Mouse (Mus musculus): ENCODE measurements around the gene Armc2. TPM values are rescaled to one million over a fixed set of nuclear protein-coding genes. Genes with fewer than 3 reads are reported as not detected.

The Armc2 gene
- total and polyA plus RNA-seq, 3 experiments, result 0.08 to 0.13 TPM; not detected in 1

- Histone ChIP-seq H3K9me3 (replicated peaks; ENCODE audit: insufficient read depth, low read length) (no peaks in the 10 kb centered on the region), H3K36me3 (ENCODE audit: control insufficient read depth in 1 of 2, insufficient read depth in 2 of 2, low read length in 2 of 2) (no peaks in the 10 kb centered on the region), H3K9ac (ENCODE audit: control insufficient read depth, low read depth, low read length, poor library complexity, severe bottlenecking) (no peak overlapping the region), H3K4me1 (ENCODE audit: control insufficient read depth in 1 of 2, insufficient read depth in 2 of 2, low read length in 2 of 2) (no peaks in the 10 kb centered on the region), H3K79me2 (ENCODE audit: control insufficient read depth, insufficient read depth, low read length, poor library complexity) (no peaks in the 10 kb centered on the region), H3K27me3 (ENCODE audit: control insufficient read depth in 1 of 2, insufficient read depth in 2 of 2, low read length in 2 of 2) (peaks cover 23 to 29% of the 10 kb centered on the region in 2 experiments), H3K4me3 (ENCODE audit: control insufficient read depth in 1 of 2, insufficient read depth in 1 of 2, low read depth in 2 of 2, low read length in 2 of 2) (no peak overlapping the region), H3K27ac (ENCODE audit: control insufficient read depth, low read depth, low read length) (no peak overlapping the region)
- no peak for TF ChIP-seq USF1 (IDR thresholded peaks at IDR 0.05; ENCODE audit: low read depth, low read length)
- TF ChIP-seq E2F4 (IDR thresholded peaks at IDR 0.05; ENCODE audit: borderline replicate concordance, low read depth, low read length), result no peak
- TF ChIP-seq JUND (IDR thresholded peaks at IDR 0.05; ENCODE audit: low read depth, low read length), result no peak
- TF ChIP-seq ELF1 (IDR thresholded peaks at IDR 0.05; ENCODE audit: low read depth, low read length), result no peak
- no peak for TF ChIP-seq POLR2AphosphoS5 (IDR thresholded peaks at IDR 0.05; ENCODE audit: borderline replicate concordance, low read depth, low read length)
- TF ChIP-seq SIN3A (IDR thresholded peaks at IDR 0.05; ENCODE audit: low read length), result no peak
- no peak for TF ChIP-seq ZC3H11A (IDR thresholded peaks at IDR 0.05; ENCODE audit: low read depth, low read length)
- TF ChIP-seq MXI1 (IDR thresholded peaks at IDR 0.05; ENCODE audit: low read depth, low read length), result no peak
- TF ChIP-seq GABPA (IDR thresholded peaks at IDR 0.05; ENCODE audit: low read depth, low read length), result no peak
- TF ChIP-seq KAT2A (conservative IDR thresholded peaks at IDR 0.05; ENCODE audit: low read depth, low read length), result no peak
- TF ChIP-seq RAD21 (IDR thresholded peaks at IDR 0.05; ENCODE audit: low read depth, low read length), result no peak
- no peak for TF ChIP-seq NELFE (IDR thresholded peaks at IDR 0.05; ENCODE audit: low read depth, low read length)
- no peak for TF ChIP-seq HCFC1 (IDR thresholded peaks at IDR 0.05; ENCODE audit: low read depth, low read length)
- DNase-seq (ENCODE audit: low read depth, low spot score), result no peak
These were observed 29.3 kb downstream of the Armc2 start for GRCm38 (mm10) chr10:41988930-41989329.

- Histone ChIP-seq H3K4me3 (ENCODE audit: control insufficient read depth in 1 of 2, insufficient read depth in 1 of 2, low read depth in 2 of 2, low read length in 2 of 2) (no peak overlapping the region), H3K36me3 (ENCODE audit: control insufficient read depth in 1 of 2, insufficient read depth in 2 of 2, low read length in 2 of 2) (no peaks in the 10 kb centered on the region), H3K9me3 (replicated peaks; ENCODE audit: insufficient read depth, low read length) (no peaks in the 10 kb centered on the region), H3K4me1 (ENCODE audit: control insufficient read depth in 1 of 2, insufficient read depth in 2 of 2, low read length in 2 of 2) (no peaks in the 10 kb centered on the region), H3K9ac (ENCODE audit: control insufficient read depth, low read depth, low read length, poor library complexity, severe bottlenecking) (no peak overlapping the region), H3K27me3 (ENCODE audit: control insufficient read depth in 1 of 2, insufficient read depth in 2 of 2, low read length in 2 of 2) (peaks cover 12 to 23% of the 10 kb centered on the region in 2 experiments), H3K27ac (ENCODE audit: control insufficient read depth, low read depth, low read length) (no peak overlapping the region), H3K79me2 (ENCODE audit: control insufficient read depth, insufficient read depth, low read length, poor library complexity) (no peaks in the 10 kb centered on the region)
- DNase-seq (ENCODE audit: low read depth, low spot score), result peak; percentile 8
- TF ChIP-seq MAZ (IDR thresholded peaks at IDR 0.05; ENCODE audit: low read depth, low read length) (no peak), TAL1 (IDR thresholded peaks at IDR 0.05; ENCODE audit: low read length) (no peak), HCFC1 (IDR thresholded peaks at IDR 0.05; ENCODE audit: low read depth, low read length) (no peak)
These were observed 32.1 kb downstream of the Armc2 start for GRCm38 (mm10) chr10:41986126-41986525.

GRCm38 (mm10) chr10:41984221-41984620, 34.0 kb downstream of the Armc2 start:
- Histone ChIP-seq H3K27ac (ENCODE audit: control insufficient read depth, low read depth, low read length) (no peak overlapping the region), H3K4me1 (ENCODE audit: control insufficient read depth in 1 of 2, insufficient read depth in 2 of 2, low read length in 2 of 2) (no peaks in the 10 kb centered on the region), H3K79me2 (ENCODE audit: control insufficient read depth, insufficient read depth, low read length, poor library complexity) (no peaks in the 10 kb centered on the region), H3K9me3 (replicated peaks; ENCODE audit: insufficient read depth, low read length) (no peaks in the 10 kb centered on the region), H3K4me3 (ENCODE audit: control insufficient read depth in 1 of 2, insufficient read depth in 1 of 2, low read depth in 2 of 2, low read length in 2 of 2) (no peak overlapping the region), H3K9ac (ENCODE audit: control insufficient read depth, low read depth, low read length, poor library complexity, severe bottlenecking) (no peak overlapping the region), H3K27me3 (ENCODE audit: control insufficient read depth in 1 of 2, insufficient read depth in 2 of 2, low read length in 2 of 2) (peaks cover 8 to 16% of the 10 kb centered on the region in 2 experiments), H3K36me3 (ENCODE audit: control insufficient read depth in 1 of 2, insufficient read depth in 2 of 2, low read length in 2 of 2) (no peaks in the 10 kb centered on the region)
- no peak for DNase-seq (ENCODE audit: low read depth, low spot score)
- TF ChIP-seq NELFE (IDR thresholded peaks at IDR 0.05; ENCODE audit: low read depth, low read length) (no peak), MAX (IDR thresholded peaks at IDR 0.05; ENCODE audit: low read length) (no peak), TCF12 (IDR thresholded peaks at IDR 0.05; ENCODE audit: low read depth, low read length) (no peak), JUND (IDR thresholded peaks at IDR 0.05; ENCODE audit: low read depth, low read length) (no peak), MYC (IDR thresholded peaks at IDR 0.05; ENCODE audit: low read depth, low read length) (no peak), ZNF384 (IDR thresholded peaks at IDR 0.05; ENCODE audit: low read depth, low read length) (no peak), CHD1 (IDR thresholded peaks at IDR 0.05; ENCODE audit: low read depth, low read length) (no peak), HCFC1 (IDR thresholded peaks at IDR 0.05; ENCODE audit: low read depth, low read length) (no peak), TAL1 (IDR thresholded peaks at IDR 0.05; ENCODE audit: low read length) (no peak), ZKSCAN1 (IDR thresholded peaks at IDR 0.05; ENCODE audit: low read depth, low read length) (no peak), GABPA (IDR thresholded peaks at IDR 0.05; ENCODE audit: low read depth, low read length) (no peak), BHLHE40 (IDR thresholded peaks at IDR 0.05; ENCODE audit: borderline replicate concordance, low read depth, low read length) (no peak)

Measured in MEL (cell line).